Mouse (Mus musculus): ENCODE results near the gene Efemp1. TPM values are rescaled to one million over a fixed set of nuclear protein-coding genes. Genes with fewer than 3 reads are reported as not detected.

The Efemp1 gene
- polyA plus RNA-seq, 1 experiment, result not detected

- H3K27ac ChIP-seq (ENCODE audit: insufficient read depth, low read depth, low read length), result no peak overlapping the region
- no peaks in the 10 kb centered on the region for H3K4me1 ChIP-seq (ENCODE audit: control insufficient read depth, insufficient read depth, low read length)
- TF ChIP-seq POLR2A (IDR thresholded peaks at IDR 0.05; ENCODE audit: insufficient read depth, low read depth, low read length), result no peak
- no peak for TF ChIP-seq CTCF (IDR thresholded peaks at IDR 0.05; ENCODE audit: insufficient read depth, low read depth, low read length)
- 24% methylated on average over 1 of the region's 1 CpGs for WGBS
- no peak overlapping the region for H3K4me3 ChIP-seq (ENCODE audit: insufficient read depth, low read depth, low read length)
Measured at GRCm38 (mm10) chr11:28961381-28961780, 108.4 kb downstream of the Efemp1 start.
